Mouse (Mus musculus) retina, postnatal 7 days (tissue): ENCODE measurements around the gene Sart1.
"Not testable (repeated sequence)": the region's sequence is repeated elsewhere in the genome, so short reads cannot be mapped to it uniquely, and the experiment has no call there.

Source experiments
- DNase-seq: peaks from one replicate; pipeline ENCODE4 v3.0.0-alpha.2; 2012; ENCODE audit warnings: low read depth, low spot score

The Sart1 gene

DNA sequence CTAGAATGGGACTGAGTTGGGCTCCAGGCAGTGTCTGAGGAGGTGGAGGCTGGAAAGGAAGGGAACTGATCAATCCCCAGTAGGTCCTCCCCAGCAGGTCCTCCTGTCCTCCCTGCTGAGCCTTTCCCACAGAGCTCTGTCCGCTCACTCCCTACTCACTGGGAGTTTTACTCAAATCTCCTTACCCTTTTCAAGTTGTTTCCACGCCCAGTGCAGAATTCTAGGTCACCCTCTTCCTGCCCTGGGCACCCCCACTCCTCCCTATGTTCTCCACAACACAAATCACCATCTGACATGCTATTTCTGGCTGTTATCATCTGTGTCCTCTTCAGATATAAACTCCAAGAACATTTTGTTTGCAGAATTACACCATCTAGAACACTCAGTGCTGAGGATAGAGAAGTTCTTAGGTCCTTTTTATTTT lies 26.0 kb upstream of the Sart1 start:
- DNase-seq, result no peak

DNA sequence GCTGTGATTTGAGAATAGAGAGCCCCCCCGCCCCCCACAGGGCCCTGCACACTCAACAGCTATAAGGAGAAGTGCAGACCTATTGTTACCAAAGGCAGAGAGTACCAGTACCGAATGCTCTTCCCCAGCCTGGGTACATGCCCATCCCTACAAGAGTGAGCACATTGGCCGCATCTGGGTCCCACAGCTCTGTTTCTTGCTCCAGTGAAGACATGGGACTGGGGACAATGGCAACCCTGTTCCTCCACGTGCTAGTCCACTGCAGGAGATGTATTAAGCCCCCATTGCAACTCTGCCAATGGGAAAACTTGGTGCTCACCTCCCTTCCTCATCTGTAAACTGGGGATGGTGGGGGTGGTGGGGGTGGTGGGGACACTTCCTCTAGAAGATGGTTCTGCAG lies 25.3 kb upstream of the Sart1 start:
- no peak for DNase-seq

DNA sequence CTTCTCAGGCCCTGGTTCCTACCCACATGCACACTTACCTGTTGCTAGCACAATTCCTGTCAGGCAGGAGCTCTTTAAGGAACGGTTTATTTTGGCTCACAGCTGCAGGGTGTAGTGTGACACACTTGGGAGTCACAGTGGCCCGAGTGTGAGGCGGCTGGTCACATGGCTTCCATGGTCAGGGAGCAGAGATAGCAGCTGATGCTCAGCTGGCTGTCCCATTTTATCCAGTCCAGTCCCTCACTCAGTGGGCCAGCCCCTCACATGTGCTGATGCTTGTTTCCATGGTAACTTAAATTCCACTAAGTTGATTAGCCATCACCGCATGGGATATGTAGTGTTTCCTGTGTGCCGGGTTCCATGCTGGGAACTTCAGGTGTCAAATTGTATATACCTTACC lies 23.5 kb upstream of the Sart1 start:
- DNase-seq, result no peak

DNA sequence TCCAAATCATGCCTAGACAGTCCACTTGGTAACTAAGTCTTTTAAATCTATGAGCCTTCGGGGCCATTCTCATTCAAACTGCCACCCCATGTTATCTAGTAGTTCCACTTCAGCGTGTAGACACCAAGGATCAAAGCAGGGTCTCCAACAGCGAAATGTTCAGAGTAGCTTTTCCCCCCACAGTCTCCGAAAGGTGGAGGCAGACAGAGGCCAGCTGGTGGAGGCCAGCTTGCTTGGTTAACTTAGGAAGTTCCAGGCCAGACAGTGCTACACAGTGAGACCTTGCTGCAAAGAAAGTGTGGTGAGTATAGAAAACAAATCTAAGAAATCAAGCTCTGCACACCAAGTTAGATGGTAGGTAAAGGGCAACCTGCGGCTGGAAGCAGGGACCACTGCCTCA lies 22.1 kb upstream of the Sart1 start:
- DNase-seq, result no peak

DNA sequence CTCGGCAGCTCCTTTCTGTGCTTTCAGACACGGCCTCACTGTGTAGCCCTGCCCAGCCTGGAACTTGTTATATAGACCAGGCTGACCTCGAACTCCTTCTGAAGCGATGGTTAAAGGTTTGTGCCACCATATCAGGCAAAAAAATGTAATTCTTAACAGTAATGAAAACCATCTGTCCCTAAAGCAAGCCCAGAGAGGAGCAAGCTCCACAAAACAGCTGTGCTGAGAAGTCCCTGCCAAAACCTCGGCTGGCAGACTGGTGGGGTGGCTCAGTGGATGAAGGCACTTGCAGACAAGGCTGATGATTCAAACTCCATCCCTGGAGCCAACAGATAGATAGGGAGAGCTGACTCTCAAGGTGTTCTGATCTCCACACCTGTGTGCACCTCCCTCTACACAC lies 20.6 kb upstream of the Sart1 start:
- DNase-seq, result no peak

DNA sequence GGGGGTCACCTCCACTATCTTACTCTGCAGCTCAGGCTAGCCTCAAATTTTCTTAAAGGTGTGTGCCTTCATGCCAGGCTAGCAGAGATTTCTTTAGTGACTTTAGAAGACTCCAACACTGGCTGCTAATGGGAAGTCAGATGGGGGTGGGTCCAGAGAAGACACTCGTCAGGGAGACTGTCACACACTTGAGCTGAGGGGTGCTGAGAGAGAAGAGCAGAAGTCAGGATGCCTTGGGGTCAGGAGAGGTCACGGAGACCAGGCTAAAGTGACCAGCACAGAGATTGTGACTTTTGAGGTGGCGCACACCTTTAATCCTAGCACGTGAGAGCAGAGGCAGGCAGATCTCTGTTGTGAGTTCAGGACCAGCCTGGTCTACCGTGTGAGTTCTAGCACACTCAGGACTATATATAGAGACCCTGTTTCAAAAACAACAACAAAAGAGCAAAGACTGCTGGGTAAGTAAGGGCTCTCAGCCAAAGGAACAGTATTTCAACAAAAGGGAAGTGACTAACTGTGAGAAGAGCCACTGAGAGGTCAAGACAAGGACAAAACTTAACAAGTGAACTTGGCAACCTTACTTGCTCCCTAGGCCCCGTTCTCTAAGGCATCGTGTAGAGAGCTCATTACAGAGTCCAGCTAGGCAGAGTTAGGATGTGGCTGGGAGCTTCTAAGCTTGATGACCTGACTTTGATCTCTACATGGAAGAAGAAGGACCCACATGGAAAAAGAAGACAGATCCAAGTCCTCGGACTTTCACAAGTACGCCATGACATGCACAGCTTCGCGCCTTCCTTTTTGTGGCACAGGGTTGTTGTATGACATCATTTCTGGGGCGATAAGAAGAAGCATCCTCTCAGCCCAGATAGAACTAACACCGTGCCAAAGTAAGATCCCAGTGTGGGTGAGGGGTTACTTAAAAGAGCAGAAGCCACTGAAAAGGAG lies 19.8 kb upstream of the Sart1 start:
- no peak for DNase-seq

DNA sequence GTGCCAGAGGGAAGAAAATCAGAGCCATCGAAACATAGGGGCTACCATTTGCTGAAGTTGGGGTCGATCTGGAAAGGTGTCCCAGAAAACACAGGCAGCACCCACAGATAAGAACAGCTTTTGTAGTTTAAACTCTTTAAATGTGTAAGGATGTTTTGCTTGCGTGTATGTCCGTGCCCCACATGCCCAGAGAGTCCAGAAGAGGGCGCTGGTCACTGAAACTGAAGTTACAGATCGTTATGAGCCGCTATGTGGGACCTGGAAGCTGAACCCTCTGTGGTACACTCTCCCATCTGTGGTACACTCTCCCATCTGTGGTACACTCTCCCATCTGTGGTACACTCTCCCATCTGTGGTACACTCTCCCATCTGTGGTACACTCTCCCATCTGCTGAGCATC lies 18.6 kb upstream of the Sart1 start:
- peak; percentile 58 for DNase-seq

DNA sequence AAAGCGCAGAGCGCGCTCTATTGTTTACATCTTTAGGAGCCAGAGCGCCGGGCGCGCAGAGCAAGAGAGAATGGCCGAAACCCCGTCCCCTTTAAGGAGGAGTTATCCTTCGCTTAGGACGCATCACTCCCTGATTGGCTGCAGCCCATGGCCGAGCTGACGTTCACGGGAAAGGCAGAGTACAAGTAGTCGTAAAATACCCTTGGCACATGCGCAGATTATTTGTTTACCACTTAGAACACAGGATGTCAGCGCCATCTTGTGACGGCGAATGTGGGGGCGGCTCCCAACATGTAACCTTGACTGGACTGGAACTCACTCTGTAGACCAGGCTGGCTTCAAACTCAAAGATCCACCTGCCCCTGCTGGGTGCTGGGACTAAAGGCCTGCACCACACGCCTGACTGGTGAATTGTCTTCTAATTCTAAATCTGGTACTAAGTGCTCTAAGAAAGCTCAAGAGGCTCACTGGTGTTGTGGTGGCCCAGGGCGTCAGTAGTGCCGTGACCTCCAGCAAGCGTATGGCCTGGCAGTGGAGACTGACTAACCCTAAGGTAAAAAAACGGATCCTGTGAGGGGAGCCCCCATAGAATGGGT lies 18.1 kb upstream of the Sart1 start:
- DNase-seq, result peak; percentile 33

DNA sequence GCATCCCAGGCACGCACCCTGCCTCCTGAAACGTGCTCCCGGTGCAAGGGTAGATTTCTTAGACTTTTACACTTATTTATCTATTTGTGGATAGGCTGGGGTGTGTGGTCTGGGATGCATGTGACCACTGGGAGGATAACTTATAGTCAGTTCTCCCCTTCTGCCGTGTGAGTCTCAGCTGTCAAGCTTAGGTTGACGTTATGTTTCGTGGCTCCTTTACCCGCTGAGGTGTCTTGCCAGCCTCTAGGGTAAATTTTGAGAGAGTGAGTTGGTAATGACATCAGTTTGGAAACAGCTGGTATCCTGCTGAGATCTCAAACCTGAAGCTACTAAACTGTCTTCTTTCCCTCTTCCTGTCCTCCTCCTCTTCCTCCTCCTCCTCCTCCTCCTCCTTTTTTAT lies 17.4 kb upstream of the Sart1 start:
- no peak for DNase-seq

DNA sequence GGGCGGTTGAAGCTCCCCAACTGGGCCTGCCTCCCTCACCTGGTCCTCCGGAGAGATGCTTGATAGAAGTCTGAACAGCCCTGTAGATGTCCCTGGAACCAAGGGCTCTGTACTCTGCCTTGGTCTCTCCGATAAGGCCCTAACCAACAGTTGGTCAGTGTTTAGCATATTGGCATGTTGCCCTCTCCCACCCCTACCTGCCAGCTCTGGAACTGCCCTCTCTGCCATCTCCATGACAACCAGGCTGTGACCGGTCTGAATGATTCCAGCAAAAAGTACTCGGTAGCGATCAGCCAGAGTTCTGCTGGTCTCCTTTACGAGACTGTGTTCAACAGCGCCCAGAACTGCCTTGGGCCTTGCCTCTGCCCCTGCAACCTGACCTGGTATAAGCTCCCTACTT lies 13.8 kb upstream of the Sart1 start, which contains the start of gene Tsga10ip:
Tsga10ip (minus strand) TSS at position 234 of the 400 bp plus-strand sequence.
- DNase-seq, result no peak

DNA sequence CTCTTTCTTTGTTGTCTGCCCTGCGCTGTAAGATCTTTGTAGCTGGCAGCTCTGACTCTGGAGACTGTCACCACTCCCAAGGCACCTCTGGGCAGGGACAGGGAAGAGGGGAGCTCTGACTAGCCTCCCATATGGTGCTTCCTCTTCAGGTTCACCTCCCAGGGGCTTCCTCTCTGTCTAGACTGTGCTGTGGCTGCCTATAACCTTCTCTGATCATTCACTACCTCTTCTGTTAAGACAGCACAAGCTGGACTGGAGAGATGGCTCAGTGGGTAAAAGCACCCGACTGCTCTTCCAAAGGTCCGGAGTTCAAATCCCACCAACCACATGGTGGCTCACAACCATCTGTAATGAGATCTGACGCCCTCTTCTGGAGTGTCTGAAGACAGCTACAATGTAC lies 12.6 kb upstream of the Sart1 start:
- not testable (repeated sequence) for DNase-seq

DNA sequence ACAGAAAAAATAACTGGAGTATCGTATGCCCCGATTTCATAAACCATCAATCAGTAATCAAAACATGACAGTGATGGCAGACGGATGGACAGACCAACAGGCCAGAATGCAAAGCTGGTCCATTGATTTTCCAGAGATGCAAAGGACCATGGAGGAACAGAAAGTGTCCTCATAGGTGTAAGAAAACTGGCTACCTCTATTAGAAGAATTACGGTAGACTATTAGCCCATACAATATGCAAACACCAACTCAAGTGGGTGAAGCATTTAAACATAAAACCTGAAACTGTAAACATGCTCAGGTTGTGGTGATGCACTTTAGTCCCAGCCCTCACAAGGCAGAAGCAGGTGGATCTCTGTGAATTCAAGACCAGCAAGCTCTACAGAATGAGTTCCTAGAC lies 6.9 kb upstream of the Sart1 start:
- DNase-seq, result no peak

DNA sequence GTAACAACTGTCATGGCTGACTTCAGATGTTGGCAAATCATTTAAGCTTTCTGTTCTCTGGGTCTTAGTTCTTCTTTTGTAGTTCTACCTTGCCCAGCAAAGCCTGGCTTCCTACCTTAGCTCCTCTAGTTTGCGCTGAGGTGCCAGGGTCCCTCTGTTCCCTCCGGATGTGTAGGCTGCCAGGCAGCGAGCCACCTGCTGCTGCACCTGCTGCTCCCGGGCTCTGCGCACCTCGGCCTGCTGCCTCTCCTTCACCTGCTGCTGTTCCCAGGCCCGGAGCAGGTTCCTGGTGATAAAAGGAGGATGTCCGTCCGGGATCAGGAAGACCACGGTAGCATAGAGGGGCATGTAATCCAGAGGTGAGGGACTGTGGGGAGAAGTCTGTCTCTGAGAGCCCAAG lies 5.7 kb upstream of the Sart1 start:
- DNase-seq, result no peak

DNA sequence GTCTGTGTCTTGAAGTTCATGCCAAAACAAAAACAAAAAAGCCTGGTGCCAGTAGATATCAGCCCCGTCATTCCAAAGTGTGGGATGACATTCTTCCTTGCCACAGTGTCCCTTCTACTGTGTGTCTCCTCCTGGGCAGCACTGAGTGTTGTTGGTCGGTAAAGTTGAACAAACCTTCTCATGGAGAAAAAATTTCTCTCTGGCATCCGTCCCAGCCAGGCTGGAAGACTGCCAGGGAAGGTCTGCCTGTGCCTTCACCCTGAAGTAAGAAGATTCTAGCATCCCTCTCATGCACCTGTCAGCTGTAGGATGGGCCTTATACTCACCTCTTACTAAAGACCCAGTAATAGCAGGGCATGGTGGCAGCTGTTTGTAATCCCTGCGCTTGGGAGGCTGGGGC lies 4.4 kb upstream of the Sart1 start:
- DNase-seq, result no peak

DNA sequence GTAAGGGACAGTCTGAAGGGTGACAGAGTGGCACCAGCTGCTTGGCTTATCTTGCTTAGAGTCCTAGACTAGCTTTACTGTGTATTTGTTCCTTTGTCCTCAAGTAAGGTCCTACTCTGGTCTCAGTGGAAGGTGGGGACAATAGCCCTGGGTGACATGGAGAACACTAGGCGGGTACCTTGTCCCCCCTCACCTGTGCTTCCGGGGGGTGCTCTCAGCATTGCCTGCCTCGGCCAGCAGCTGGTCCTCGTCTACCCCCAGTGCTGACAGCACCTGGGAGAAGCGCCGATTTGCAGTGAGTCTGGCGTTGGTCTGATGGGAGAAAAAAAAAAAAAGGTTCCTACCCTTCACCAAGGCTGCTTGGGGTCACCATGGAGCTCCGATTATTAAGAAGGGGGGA lies 1.9 kb upstream of the Sart1 start:
- DNase-seq, result no peak

DNA sequence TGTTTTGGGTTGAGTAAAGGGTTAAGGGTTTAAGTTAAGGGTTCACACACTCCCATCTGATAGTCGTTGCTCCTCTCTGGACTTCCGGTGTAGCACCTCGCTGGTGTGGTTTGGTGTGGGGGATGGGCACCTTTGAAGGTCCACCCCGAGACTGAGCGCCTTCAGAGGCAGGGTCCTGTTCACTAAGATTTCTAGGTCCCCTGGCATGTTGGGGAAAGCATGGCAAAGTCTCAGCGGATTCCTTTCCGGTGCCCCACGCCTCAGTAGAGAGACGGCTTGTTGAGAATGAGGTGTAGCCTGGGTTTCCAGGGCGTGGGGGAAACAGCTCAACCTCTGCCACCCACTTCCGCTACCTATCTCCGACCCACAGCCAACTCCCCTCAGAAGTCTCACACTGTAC lies 1.1 kb upstream of the Sart1 start:
- no peak for DNase-seq

DNA sequence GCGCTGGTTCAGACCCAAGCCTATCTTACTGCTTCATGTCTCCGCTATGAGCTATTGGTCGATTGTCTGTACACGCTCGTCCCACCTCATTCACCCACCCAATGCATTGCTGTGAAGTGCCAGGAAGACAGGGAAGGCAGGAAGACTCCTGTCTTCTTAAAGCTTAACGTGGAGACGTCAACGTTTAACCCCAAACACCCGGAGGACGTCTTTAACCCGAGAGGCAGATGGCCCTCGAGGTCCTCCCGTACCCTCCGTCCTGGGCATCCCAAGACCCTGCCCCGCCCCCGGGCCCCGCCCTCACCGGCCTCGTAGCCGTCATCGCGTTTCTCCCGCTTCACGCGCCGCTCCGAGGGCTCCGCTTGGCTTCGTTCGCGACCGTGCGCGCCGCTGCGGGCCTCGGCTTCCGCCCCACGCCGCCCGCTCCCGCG lies 477 bp downstream of the Sart1 start:
- no peak for DNase-seq

DNA sequence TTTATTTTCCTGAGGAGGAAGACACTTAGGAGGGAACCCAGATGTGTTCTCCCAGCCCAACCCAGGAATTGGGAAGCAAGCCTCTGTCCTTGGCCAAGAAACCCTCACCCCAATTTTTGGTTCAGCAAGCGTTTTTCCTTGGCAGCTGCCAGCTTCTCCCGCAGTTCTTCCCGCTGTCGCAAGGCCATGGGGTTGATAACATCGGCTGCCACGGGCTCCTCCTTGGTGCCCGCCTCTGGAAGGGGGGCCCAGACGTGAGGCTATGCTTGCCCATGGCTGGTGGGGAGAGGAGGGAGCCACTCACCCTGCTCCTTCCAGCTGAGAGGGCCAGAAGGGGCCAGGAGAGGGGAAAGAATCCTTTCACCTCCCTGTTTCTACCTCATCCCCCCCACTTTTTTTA lies 3.8 kb downstream of the Sart1 start:
- DNase-seq, result no peak

DNA sequence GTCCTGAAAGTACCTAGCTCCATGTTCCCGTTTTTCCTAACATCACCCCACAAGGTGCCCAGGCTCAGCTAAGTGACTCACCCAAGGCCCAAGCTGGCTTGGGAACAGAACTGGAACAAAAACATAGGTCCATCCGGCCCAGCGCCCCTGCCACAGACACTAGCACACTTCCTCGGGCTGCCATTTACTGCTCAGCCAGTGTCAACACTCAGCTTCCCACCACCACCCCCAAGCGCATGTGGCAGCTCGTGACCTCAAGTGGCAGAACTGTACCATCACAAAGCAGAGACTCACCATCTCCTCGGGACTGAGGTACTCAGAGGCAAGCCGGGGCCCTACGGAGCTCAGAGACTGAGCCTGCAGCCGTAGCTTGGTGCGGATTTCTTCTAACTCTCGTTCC lies 5.2 kb downstream of the Sart1 start:
- no peak for DNase-seq

DNA sequence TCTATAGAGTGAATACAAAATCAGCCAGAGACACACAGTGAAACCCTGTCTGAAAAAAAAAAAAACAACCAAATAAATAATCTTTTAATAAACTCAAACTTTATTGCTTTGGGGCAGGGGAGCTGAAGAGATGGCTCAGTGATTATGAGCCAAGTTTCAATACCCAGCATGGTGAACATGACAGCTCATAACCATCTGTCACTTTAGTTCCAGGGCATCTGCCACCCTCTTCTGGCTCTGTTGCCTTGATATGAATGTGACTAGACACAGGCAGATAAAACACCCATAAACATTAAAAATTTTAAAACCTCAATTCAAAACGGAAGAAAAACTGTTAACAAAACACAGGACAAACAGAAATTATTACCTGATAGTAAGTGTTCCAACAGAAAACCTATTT lies 11.1 kb downstream of the Sart1 start:
- DNase-seq, result no peak

DNA sequence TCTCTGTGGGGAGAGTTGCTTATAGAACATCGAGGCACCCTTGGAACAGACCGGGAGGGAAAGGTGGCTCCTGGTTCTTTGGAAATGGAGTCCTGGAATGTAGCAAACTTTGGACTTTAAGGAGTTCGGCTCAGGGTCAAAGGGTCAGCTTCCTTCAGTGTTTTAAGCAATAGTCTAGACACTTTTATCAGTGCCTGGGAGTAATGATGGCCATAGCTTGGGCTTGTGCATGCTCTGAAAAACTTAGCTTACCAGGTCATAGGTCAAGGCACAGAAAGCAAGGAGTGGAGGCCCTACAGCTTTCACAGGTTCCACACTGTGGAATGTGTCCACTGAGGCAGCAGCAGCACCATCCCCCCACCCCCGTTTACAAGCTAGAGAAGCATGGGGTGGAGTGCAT lies 13.8 kb downstream of the Sart1 start:
- DNase-seq, result no peak

DNA sequence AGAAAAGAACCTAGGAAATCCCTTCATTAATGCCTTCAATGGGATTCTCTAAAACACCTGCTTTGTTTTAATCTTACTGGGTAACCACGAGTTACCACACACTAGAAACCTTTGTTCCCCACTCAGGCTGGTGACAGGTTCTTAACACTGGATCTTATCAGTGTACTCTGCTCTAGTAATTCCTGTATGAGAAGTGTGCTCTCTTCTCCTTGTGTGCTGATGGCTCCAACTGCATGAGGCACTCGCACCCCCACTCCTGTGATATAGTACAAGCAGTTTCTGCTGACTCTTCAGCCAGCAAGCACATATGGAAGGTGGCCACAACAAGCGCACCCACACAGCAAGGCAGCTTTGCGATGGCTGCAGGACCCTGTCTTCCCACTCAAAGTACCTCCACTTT lies 14.3 kb downstream of the Sart1 start:
- DNase-seq, result no peak

DNA sequence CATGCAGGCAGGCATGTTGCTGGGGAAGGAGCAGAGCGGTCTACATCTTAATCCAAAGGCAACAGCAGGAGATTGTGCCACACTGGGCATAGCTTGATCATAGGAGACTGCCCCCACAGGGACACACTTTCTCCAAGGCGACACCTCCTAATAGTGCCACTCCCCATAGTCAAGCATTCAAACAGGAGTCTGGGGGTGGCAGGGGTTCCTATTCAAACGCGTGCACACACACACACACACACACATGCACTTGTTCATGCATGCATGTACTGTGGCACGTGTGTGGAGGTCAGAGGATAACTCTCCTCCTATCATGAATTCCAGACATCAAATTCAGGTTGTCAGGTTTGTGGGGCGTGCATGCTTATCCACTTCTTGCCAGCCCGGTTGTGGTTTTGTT lies 15.8 kb downstream of the Sart1 start:
- DNase-seq, result no peak
